Mouse (Mus musculus) stomach, adult 2 months (tissue): ENCODE measurements around the gene Rpl6. TPM values are rescaled to one million over a fixed set of nuclear protein-coding genes. Genes with fewer than 3 reads are reported as not detected.

Experiments used
- polyA plus RNA-seq: library from polyadenylated mRNA; depleted of rRNA; stranded (reverse); fragments of >200 nt; gene quantifications from 2 replicates; pipeline ENCODE4 v1.2.3, GENCODE M21; 2012; rRNA removed

The Rpl6 gene
- polyA plus RNA-seq, result 78.0 and 88.8 TPM in 2 replicates

GRCm38 (mm10) chr5:121204132-121205089 is at the start of gene Rpl6:
Gene Rpl6 (plus strand): TSS chr5:121204481.

GRCm38 (mm10) chr5:121190836-121191583 is 13.3 kb upstream of the Rpl6 start, which contains the start of gene Ptpn11:
Gene Ptpn11 (minus strand): TSS chr5:121191397.

GRCm38 (mm10) chr5:121219980-121220731 is 15.9 kb downstream of the Rpl6 start, which contains the start of gene Hectd4:
Gene Hectd4 (plus strand): TSS chr5:121220219.

Other genes with a start within 250 kb of the Rpl6 start
- gene Rph3a, start 194.4 kb upstream of the Rpl6 start, polyA plus RNA-seq, result 0.03 TPM in 2 replicates
- gene Ptpn11, start 13.1 kb upstream of the Rpl6 start, polyA plus RNA-seq, result 8.6 and 8.9 TPM in 2 replicates
- gene Hectd4, start 15.7 kb downstream of the Rpl6 start, polyA plus RNA-seq, result 4.6 and 6.4 TPM in 2 replicates
- gene Trafd1, start 181.2 kb downstream of the Rpl6 start, polyA plus RNA-seq, result 21.6 and 27.4 TPM in 2 replicates
- gene Naa25, start 193.5 kb downstream of the Rpl6 start, polyA plus RNA-seq, result 2.1 and 3.7 TPM in 2 replicates
- gene Tmem116, start 247.4 kb downstream of the Rpl6 start, polyA plus RNA-seq, result 1.7 and 1.8 TPM in 2 replicates
- 14.7 and 18.7 TPM in 2 replicates for gene Erp29, start 248.0 kb downstream of the Rpl6 start, polyA plus RNA-seq